34 mouse cellular contexts compared by ENCODE assay signal in the genomic region with DNA sequence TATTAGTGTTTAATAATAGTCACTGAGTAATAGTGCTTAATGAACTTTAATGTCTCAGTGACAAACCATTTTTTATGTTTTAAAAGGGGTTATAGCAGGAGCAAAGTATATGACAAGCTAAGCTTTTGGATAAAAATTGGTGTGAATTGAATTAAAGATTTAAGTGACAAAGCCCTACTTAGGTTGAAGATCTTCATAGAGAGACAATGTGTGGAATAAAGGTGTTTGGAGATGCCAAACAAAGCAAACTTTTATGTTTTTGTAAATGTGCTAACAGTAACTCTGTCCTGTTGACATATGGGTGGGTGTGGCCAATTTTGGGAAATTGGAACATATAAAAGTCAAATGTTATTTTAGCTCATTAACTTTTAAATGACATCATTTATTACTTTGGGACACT.
"Had no signal": no experiment of that assay in that cellular context is flagged by ENCODE, and none has a peak within 500 bp of the region (broad histone marks: within the 10 kb centered on the region; RNA-seq: fewer than 3 reads in every experiment).

No protein-coding gene starts in this region.

- DNase-seq: heart, postnatal 10 days; heart, postnatal 14 days; heart, postnatal 36 days; heart, postnatal 4 days; kidney, adult 11 months; kidney, adult 18-20 months; kidney, adult 2 months; kidney, adult 8-10 months; kidney, adult 9 months; kidney, postnatal 10 days; kidney, postnatal 14 days; kidney, postnatal 25 days; kidney, postnatal 36 days; layer of hippocampus, adult 9-11 months; layer of hippocampus, postnatal 36 days had no signal

- H3K9me3 ChIP-seq: heart, embryonic 10.5 days; heart, embryonic 13.5 days; heart, embryonic 15.5 days; hindbrain, embryonic 10.5 days; hindbrain, embryonic 12.5 days; hindbrain, embryonic 13.5 days; hindbrain, embryonic 15.5 days; intestine, embryonic 15.5 days; kidney, embryonic 15.5 days had no signal

- H3K4me3 ChIP-seq: heart, embryonic 10.5 days; heart, embryonic 12.5 days; heart, embryonic 13.5 days; heart, embryonic 15.5 days; hindbrain, embryonic 10.5 days; hindbrain, embryonic 12.5 days; hindbrain, embryonic 13.5 days; hindbrain, embryonic 15.5 days; intestine, embryonic 15.5 days; kidney, embryonic 15.5 days; layer of hippocampus, adult 2 months; left cerebral cortex, adult 2 months had no signal

- ATAC-seq: hindbrain, embryonic 16.5 days; hindbrain, postnatal 0 days; inflammation-experienced regulatory T-cells, adult 6 months; intestine, embryonic 15.5 days; intestine, embryonic 16.5 days; intestine, postnatal 0 days had no signal

- H3K9ac ChIP-seq: heart, embryonic 12.5 days; heart, embryonic 13.5 days; heart, embryonic 15.5 days; hindbrain, embryonic 12.5 days; hindbrain, embryonic 13.5 days; hindbrain, embryonic 14.5 days; hindbrain, embryonic 15.5 days; intestine, embryonic 15.5 days; kidney, embryonic 15.5 days had no signal

- H3K4me1 ChIP-seq: heart, embryonic 10.5 days; heart, embryonic 12.5 days; heart, embryonic 13.5 days; heart, embryonic 15.5 days; hindbrain, embryonic 10.5 days; hindbrain, embryonic 12.5 days; hindbrain, embryonic 13.5 days; hindbrain, embryonic 15.5 days; intestine, embryonic 15.5 days; kidney, embryonic 15.5 days had no signal

- H3K27ac ChIP-seq: heart, embryonic 10.5 days; heart, embryonic 13.5 days; heart, embryonic 15.5 days; hindbrain, embryonic 10.5 days; hindbrain, embryonic 12.5 days; hindbrain, embryonic 13.5 days; hindbrain, embryonic 14.5 days; hindbrain, embryonic 15.5 days; hindbrain, postnatal 0 days; intestine, embryonic 15.5 days; kidney, embryonic 15.5 days; layer of hippocampus, adult 2 months; left cerebral cortex, adult 2 months had no signal

- H3K4me2 ChIP-seq: heart, embryonic 11.5 days; heart, embryonic 12.5 days; heart, embryonic 13.5 days; heart, embryonic 15.5 days; hindbrain, embryonic 12.5 days; hindbrain, embryonic 13.5 days; hindbrain, embryonic 14.5 days; hindbrain, embryonic 15.5 days; intestine, embryonic 15.5 days; kidney, embryonic 15.5 days had no signal

- H3K36me3 ChIP-seq: heart, embryonic 10.5 days; heart, embryonic 12.5 days; heart, embryonic 13.5 days; heart, embryonic 15.5 days; hindbrain, embryonic 10.5 days; hindbrain, embryonic 12.5 days; hindbrain, embryonic 13.5 days; hindbrain, embryonic 15.5 days; intestine, embryonic 15.5 days; kidney, embryonic 15.5 days had no signal

- H3K27me3 ChIP-seq: heart, embryonic 12.5 days; heart, embryonic 13.5 days; heart, embryonic 15.5 days; hindbrain, embryonic 12.5 days; hindbrain, embryonic 13.5 days; hindbrain, embryonic 15.5 days; intestine, embryonic 15.5 days; kidney, embryonic 15.5 days had no signal
